22 mouse cellular contexts compared by ENCODE assay signal in genomic region chr9:77344318-77344717, GRCm38 (mm10). TPM values are rescaled to one million over a fixed set of nuclear protein-coding genes. Genes with fewer than 3 reads are reported as not detected.
DNase-seq lines count a peak whose midpoint lies in the region; ATAC-seq and TF ChIP-seq lines count a peak whose summit lies in the region.
"Had no signal": no experiment of that assay in that cellular context is flagged by ENCODE, and none has a peak within 500 bp of the region (broad histone marks: within the 10 kb centered on the region; RNA-seq: fewer than 3 reads in every experiment).

No protein-coding gene starts in this region.

- peak overlapping the region; percentile 78 for H3K27ac ChIP-seq in heart, embryonic 11.5 days (ENCODE audit: low read depth, low read length)
- no peak overlapping the region for H3K27ac ChIP-seq in lung, postnatal 0 days (ENCODE audit: low read length)
- H3K27ac ChIP-seq: forebrain, embryonic 12.5 days; hindbrain, embryonic 15.5 days; layer of hippocampus, adult 2 months; lung, embryonic 15.5 days; midbrain, embryonic 15.5 days had no signal

- peaks cover 19% of the 10 kb centered on the region for H3K4me1 ChIP-seq in heart, embryonic 11.5 days (ENCODE audit: control insufficient read depth, insufficient read depth, low read length)
- H3K4me1 ChIP-seq in lung, postnatal 0 days (ENCODE audit: insufficient read depth, low read depth, low read length): no peaks in the 10 kb centered on the region; the same call in 1 of the 2 replicates

- 44% methylated on average over 7 of the region's 7 CpGs for WGBS in heart, embryonic 11.5 days (ENCODE audit: insufficient replicate concordance)
- WGBS in lung, postnatal 0 days: 40% methylated on average over 7 of the region's 7 CpGs

- H3K9ac ChIP-seq in heart, embryonic 11.5 days (ENCODE audit: low read depth, low read length): 0 out of 2 replicates have a peak overlapping the region, but pooled peaks have one; percentile 50
- no peak overlapping the region for H3K9ac ChIP-seq in lung, postnatal 0 days (replicated peaks; ENCODE audit: low read depth)
- H3K9ac ChIP-seq: forebrain, embryonic 12.5 days; hindbrain, embryonic 15.5 days; lung, embryonic 15.5 days; midbrain, embryonic 15.5 days had no signal

- intact Hi-C loops in heart, postnatal 25 days (cut with DNase I): loop anchor here (5.0 kb wide), 1 partner anchor 77 kb away; no protein-coding TSS in a partner anchor

- H3K27me3 ChIP-seq in heart, embryonic 11.5 days (ENCODE audit: control insufficient read depth, insufficient read depth, low read length): no peaks in the 10 kb centered on the region
- H3K27me3 ChIP-seq in lung, postnatal 0 days (replicated peaks; ENCODE audit: insufficient read depth, low read length): no peaks in the 10 kb centered on the region
- H3K27me3 ChIP-seq: forebrain, embryonic 12.5 days; hindbrain, embryonic 15.5 days; lung, embryonic 15.5 days; midbrain, embryonic 15.5 days had no signal

- TF ChIP-seq EP300 in lung, postnatal 0 days (IDR thresholded peaks at IDR 0.05): no peak

- no peak for TF ChIP-seq CTCF in lung, postnatal 0 days (IDR thresholded peaks at IDR 0.05)

- peak overlapping the region; percentile 55 for H3K4me2 ChIP-seq in heart, embryonic 11.5 days
- H3K4me2 ChIP-seq in lung, postnatal 0 days (replicated peaks; ENCODE audit: low read depth, low read length): no peak overlapping the region
- H3K4me2 ChIP-seq: forebrain, embryonic 12.5 days; hindbrain, embryonic 15.5 days; lung, embryonic 15.5 days; midbrain, embryonic 15.5 days had no signal

- ATAC-seq in heart, embryonic 11.5 days (replicated peaks; ENCODE audit: insufficient number of reproducible peaks, low FRiP score, low TSS enrichment): no peak
- ATAC-seq in lung, postnatal 0 days: no peak
- ATAC-seq in inflammation-experienced regulatory T-cells, adult 6 months: no peak
- ATAC-seq: CD4-positive, CD25-positive, alpha-beta regulatory T cell, adult 4 months; intestine, postnatal 0 days; midbrain, embryonic 15.5 days had no signal

- H3K4me3 ChIP-seq in heart, embryonic 11.5 days (ENCODE audit: low read depth, low read length): peak overlapping the region; percentile 17; the same call in 1 of the 2 replicates
- H3K4me3 ChIP-seq in lung, postnatal 0 days (ENCODE audit: low read depth, low read length): no peak overlapping the region
- H3K4me3 ChIP-seq: forebrain, embryonic 12.5 days; hindbrain, embryonic 15.5 days; layer of hippocampus, adult 2 months; lung, embryonic 15.5 days; midbrain, embryonic 15.5 days had no signal

- no peak for DNase-seq in heart, postnatal 25 days (ENCODE audit: low spot score)
- DNase-seq in lung, postnatal 0 days (ENCODE audit: low spot score): peak; percentile 15
- no peak for DNase-seq in lung, adult 18-20 months
- DNase-seq in adrenal gland, postnatal 14 days: peak; percentile 38
- DNase-seq in yolk sac, embryonic 10.5 days (ENCODE audit: low spot score): no peak
- DNase-seq: cerebellum, postnatal 14 days; embryo, embryonic 11 days; kidney, postnatal 10 days; left cerebral cortex, postnatal 4 days; right cerebral cortex, adult 18-20 months had no signal

- no peaks in the 10 kb centered on the region for H3K36me3 ChIP-seq in heart, embryonic 11.5 days (ENCODE audit: control insufficient read depth, insufficient read depth, low read length)
- no peaks in the 10 kb centered on the region for H3K36me3 ChIP-seq in lung, postnatal 0 days (ENCODE audit: insufficient read depth, low read length)
- H3K36me3 ChIP-seq: forebrain, embryonic 12.5 days; G1E; hindbrain, embryonic 15.5 days; lung, embryonic 15.5 days; midbrain, embryonic 15.5 days had no signal

- H3K9me3 ChIP-seq in heart, embryonic 11.5 days (replicated peaks; ENCODE audit: control insufficient read depth, low read length): no peaks in the 10 kb centered on the region
- no peaks in the 10 kb centered on the region for H3K9me3 ChIP-seq in lung, postnatal 0 days (ENCODE audit: low read length)
- H3K9me3 ChIP-seq: forebrain, embryonic 12.5 days; hindbrain, embryonic 15.5 days; lung, embryonic 15.5 days; midbrain, embryonic 15.5 days had no signal

RNA-seq across cellular contexts. Expression of gene Mlip, which starts 8.5 kb away (rescaled TPM):
- 76.2 and 78.5 TPM in 2 replicates for polyA plus RNA-seq in heart, embryonic 11.5 days (2014; fragmentation: Nextera tagmentation; extraction: Ambion mirVana)
- total RNA-seq in heart, postnatal 25 days (2021): 100 to 1,000 TPM; 134 to 142 TPM
- polyA plus RNA-seq in lung, postnatal 0 days (2015; fragmentation: Nextera tagmentation; extraction: Ambion mirVana): 1.8 and 3.1 TPM in 2 replicates
- 0.94 and 1.0 TPM in 2 replicates for total RNA-seq in adrenal gland, postnatal 14 days (2021)
- polyA plus RNA-seq in inflammation-experienced regulatory T-cells, adult 6 months (2017; shearing (Covaris generic)): under 1 TPM in 1 of 3 experiments, not detected in 2; 0.23 TPM
- total RNA-seq: liver, adult 2 months; megakaryocyte progenitor cell, adult 5-6 weeks had no signal
- polyA plus RNA-seq: G1E; liver, adult 2 months had no signal

Comparison
In these comparisons a context has a peak if more than half of its experiments do, and no peak if none do; other contexts are left out.
1. DNase-seq: peak in lung, postnatal 0 days (single experiment) and adrenal gland, postnatal 14 days (single experiment); none in heart, postnatal 25 days (single experiment), lung, adult 18-20 months (0 of 2) and yolk sac, embryonic 10.5 days (single experiment).
2. RNA of gene Mlip, which starts 8.5 kb away (polyA plus RNA-seq): 76.2 to 78.5 TPM in heart, embryonic 11.5 days; 1.8 to 3.1 TPM in lung, postnatal 0 days and 0.23 TPM in inflammation-experienced regulatory T-cells, adult 6 months; every median in the first group is over 10 times any median in the second.